Mouse (Mus musculus): ENCODE measurements around the gene BC005537. TPM values are rescaled to one million over a fixed set of nuclear protein-coding genes. Genes with fewer than 3 reads are reported as not detected.

The BC005537 gene
- polyA plus RNA-seq, 1 experiment from 2014 or later = 10.2 TPM

- DNase-seq (ENCODE audit: low spot score) = no peak
- Histone ChIP-seq H3K4me1 (peaks cover 28% of the 10 kb centered on the region), H3K4me3 (no peak overlapping the region), H3K9me3 (no peaks in the 10 kb centered on the region), H3K36me3 (replicated peaks) (peaks cover 65% of the 10 kb centered on the region), H3K27me3 (replicated peaks; ENCODE audit: low read depth, poor library complexity, severe bottlenecking) (no peaks in the 10 kb centered on the region), H3K27ac (replicated peaks) (no peak overlapping the region)
Measured at GRCm38 (mm10) chr13:24806079-24806478, 4.6 kb downstream of the BC005537 start.

DNA sequence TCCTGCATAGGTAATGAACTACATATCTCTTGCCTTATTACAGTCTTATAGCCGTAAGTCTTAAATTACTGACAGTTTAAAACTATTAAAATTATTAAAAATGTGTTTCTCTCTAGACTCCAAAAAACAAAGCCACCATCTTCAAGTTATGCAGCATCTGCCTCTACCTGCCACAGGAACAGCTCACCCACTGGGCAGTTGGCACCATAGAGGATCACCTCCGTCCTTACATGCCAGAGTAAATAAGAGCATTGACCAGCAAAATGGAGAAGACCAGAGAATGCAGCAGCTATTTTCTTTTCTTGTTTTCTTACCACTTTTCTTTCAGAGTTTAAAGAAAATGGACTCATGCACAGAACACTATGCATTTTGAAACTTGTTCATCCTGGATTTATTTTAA is 11.1 kb downstream of the BC005537 start:
- Histone ChIP-seq H3K27ac (replicated peaks) (no peak overlapping the region), H3K4me1 (0 out of 2 replicates have a peak, but pooled peaks cover 5% of the 10 kb centered on the region), H3K9me3 (no peaks in the 10 kb centered on the region), H3K36me3 (replicated peaks) (peaks cover 94% of the 10 kb centered on the region), H3K27me3 (replicated peaks; ENCODE audit: low read depth, poor library complexity, severe bottlenecking) (no peaks in the 10 kb centered on the region), H3K4me3 (no peak overlapping the region)
- WGBS = 98% methylated on average over 2 of the region's 2 CpGs
- DNase-seq (ENCODE audit: low spot score) = no peak

- H3K4me3 ChIP-seq = no peak overlapping the region
- H3K9me3 ChIP-seq = no peaks in the 10 kb centered on the region
- no peak overlapping the region for H3K27ac ChIP-seq (replicated peaks)
- H3K36me3 ChIP-seq (replicated peaks) = peaks cover 77% of the 10 kb centered on the region
- H3K4me1 ChIP-seq = 0 out of 2 replicates have a peak, but pooled peaks cover 5% of the 10 kb centered on the region
- H3K27me3 ChIP-seq (replicated peaks; ENCODE audit: low read depth, poor library complexity, severe bottlenecking) = no peaks in the 10 kb centered on the region
- no peak for DNase-seq (ENCODE audit: low spot score)
- WGBS = 72% methylated on average over 1 of the region's 1 CpGs
Measured at GRCm38 (mm10) chr13:24814616-24815015, 13.2 kb downstream of the BC005537 start.

GRCm38 (mm10) chr13:24816125-24817092 is 15.0 kb downstream of the BC005537 start:
- Histone ChIP-seq H3K27ac (replicated peaks) (no peak overlapping the region), H3K4me1 (0 out of 2 replicates have a peak, but pooled peaks cover 5% of the 10 kb centered on the region), H3K27me3 (replicated peaks; ENCODE audit: low read depth, poor library complexity, severe bottlenecking) (no peaks in the 10 kb centered on the region), H3K36me3 (replicated peaks) (peaks cover 59% of the 10 kb centered on the region), H3K4me3 (no peak overlapping the region), H3K9me3 (no peaks in the 10 kb centered on the region)
- 71% methylated on average over 4 of the region's 4 CpGs for WGBS
- DNase-seq (ENCODE audit: low spot score) = peak; percentile 25

GRCm38 (mm10) chr13:24819931-24820330 is 18.5 kb downstream of the BC005537 start:
- WGBS = 79% methylated on average over 1 of the region's 1 CpGs
- no peak for DNase-seq (ENCODE audit: low spot score)
- Histone ChIP-seq H3K27me3 (replicated peaks; ENCODE audit: low read depth, poor library complexity, severe bottlenecking) (no peaks in the 10 kb centered on the region), H3K9me3 (no peaks in the 10 kb centered on the region), H3K4me3 (no peak overlapping the region), H3K36me3 (replicated peaks) (peaks cover 24% of the 10 kb centered on the region), H3K4me1 (0 out of 2 replicates have a peak, but pooled peaks cover 5% of the 10 kb centered on the region), H3K27ac (replicated peaks) (no peak overlapping the region)

DNA sequence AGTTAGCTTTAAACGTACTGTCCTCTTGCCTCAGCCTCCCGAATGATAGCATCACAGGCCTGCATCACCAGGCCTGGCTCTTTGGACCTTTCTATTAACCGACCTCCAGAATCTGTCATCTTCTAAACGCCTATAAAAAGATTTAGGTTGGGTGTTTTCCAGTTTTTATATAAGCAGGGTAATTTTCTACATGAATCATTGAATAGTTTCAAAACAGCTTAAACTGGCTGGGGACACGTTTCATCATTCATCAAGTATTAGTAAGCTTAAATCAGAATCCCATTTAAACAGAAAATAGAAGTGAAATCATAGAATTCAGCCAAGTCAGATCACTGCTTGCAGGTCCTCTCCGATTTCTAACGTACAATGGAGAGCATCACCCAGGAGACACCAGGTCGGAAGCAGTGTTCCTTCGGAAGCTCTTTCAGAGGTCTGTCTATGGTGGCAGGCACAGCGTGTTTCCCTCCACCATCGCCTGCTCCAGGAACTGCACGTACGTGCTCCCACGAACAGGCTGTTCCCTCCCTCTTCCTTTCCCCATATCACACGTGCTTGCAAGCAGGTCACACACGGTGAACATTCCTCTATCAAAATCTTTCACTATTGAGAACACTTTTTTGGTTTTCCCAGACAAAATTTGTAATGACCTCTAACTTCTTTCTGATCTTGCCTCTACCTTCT is 21.3 kb downstream of the BC005537 start:
- Histone ChIP-seq H3K27me3 (replicated peaks; ENCODE audit: low read depth, poor library complexity, severe bottlenecking) (no peaks in the 10 kb centered on the region), H3K27ac (replicated peaks) (no peak overlapping the region), H3K9me3 (no peaks in the 10 kb centered on the region), H3K36me3 (replicated peaks) (peaks cover 4% of the 10 kb centered on the region; the same call in 1 of the 2 replicates), H3K4me3 (no peak overlapping the region), H3K4me1 (no peaks in the 10 kb centered on the region)
- DNase-seq (ENCODE audit: low spot score) = no peak
- 88% methylated on average over 16 of the region's 16 CpGs for WGBS

- no peak overlapping the region for H3K4me3 ChIP-seq
- no peaks in the 10 kb centered on the region for H3K4me1 ChIP-seq
- 89% methylated on average over 4 of the region's 4 CpGs for WGBS
- DNase-seq (ENCODE audit: low spot score) = no peak
- H3K9me3 ChIP-seq = no peaks in the 10 kb centered on the region
- no peaks in the 10 kb centered on the region for H3K36me3 ChIP-seq (replicated peaks)
- H3K27me3 ChIP-seq (replicated peaks; ENCODE audit: low read depth, poor library complexity, severe bottlenecking) = no peaks in the 10 kb centered on the region
- H3K27ac ChIP-seq (replicated peaks) = no peak overlapping the region
Measured at GRCm38 (mm10) chr13:24824647-24825046, 23.2 kb downstream of the BC005537 start.

DNA sequence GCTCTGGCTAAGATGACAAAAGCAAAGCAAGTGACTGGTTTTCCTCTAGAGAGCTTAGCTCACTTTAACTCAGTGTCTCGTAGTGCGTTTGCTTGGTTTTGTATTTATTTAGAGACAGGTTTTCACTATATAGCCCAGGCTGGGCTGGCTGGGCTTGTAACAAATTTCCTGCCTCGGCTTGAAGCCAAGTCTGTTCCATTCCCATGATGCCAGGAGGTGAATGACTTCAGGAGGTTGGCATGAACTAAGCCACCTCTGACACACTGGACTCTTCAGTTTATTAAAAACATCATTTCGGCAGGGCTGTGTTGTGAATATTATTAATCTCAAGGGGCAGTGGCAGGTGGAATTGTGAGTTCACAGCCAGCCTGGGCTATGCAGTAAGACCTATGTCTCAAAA is 24.1 kb downstream of the BC005537 start:
- Histone ChIP-seq H3K27me3 (replicated peaks; ENCODE audit: low read depth, poor library complexity, severe bottlenecking) (no peaks in the 10 kb centered on the region), H3K36me3 (replicated peaks) (no peaks in the 10 kb centered on the region), H3K27ac (replicated peaks) (no peak overlapping the region), H3K9me3 (no peaks in the 10 kb centered on the region), H3K4me1 (peaks cover 2% of the 10 kb centered on the region; the same call in 1 of the 2 replicates), H3K4me3 (no peak overlapping the region)
- no peak for DNase-seq (ENCODE audit: low spot score)
- WGBS = 90% methylated on average over 4 of the region's 4 CpGs

DNA sequence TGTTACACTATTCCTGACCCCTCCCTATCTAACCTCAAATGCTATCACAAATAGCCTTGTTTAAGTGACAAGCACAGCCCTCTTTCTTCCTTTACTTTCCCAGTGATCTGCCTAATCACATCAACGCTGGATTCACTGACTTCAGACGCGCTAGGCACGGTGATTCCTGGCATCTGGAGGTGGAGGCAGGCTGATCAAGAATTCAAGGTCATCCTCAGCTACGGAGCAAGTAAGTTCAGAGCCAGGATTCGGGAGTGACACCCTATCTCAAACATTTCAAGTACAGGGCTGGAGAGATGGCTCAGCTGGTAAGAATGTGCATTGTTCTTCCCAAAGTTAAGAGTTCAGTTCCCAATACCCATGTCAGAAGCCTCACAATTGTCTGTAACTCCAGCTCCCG is 24.7 kb downstream of the BC005537 start:
- H3K27ac ChIP-seq (replicated peaks) = no peak overlapping the region
- DNase-seq (ENCODE audit: low spot score) = no peak
- no peak overlapping the region for H3K4me3 ChIP-seq
- no peaks in the 10 kb centered on the region for H3K36me3 ChIP-seq (replicated peaks)
- no peaks in the 10 kb centered on the region for H3K27me3 ChIP-seq (replicated peaks; ENCODE audit: low read depth, poor library complexity, severe bottlenecking)
- H3K4me1 ChIP-seq = peaks cover 4% of the 10 kb centered on the region; the same call in 1 of the 2 replicates
- no peaks in the 10 kb centered on the region for H3K9me3 ChIP-seq
- 87% methylated on average over 7 of the region's 7 CpGs for WGBS

DNA sequence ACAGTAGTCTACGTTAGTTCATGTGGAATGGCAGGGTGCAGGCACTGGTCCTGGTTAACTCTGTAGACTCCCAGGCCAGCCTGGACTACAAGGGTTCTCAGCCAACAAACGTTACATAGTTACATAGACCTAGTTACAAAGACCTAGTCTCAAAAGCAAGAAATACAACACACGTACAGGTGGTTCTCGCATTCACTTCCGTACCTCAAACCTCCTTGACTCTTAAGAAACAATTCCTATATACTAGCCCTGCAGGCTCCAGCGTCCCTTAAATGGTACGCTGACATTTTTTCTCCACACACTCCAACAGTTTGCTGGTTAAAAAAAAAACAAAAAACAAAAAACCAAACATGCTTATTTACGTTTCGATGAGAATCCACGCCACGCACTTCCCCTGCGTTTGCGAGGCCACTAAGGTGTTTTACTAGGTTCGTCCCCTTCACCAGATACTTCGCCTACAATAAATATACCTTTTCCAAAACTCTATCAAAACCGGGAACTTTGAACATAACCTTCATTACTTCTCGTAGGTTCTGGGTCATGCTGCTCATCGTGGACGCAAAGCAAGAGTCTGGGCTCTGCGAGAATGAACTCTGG is 29.4 kb downstream of the BC005537 start:
- Histone ChIP-seq H3K4me3 (peak overlapping the region; percentile 97), H3K27me3 (replicated peaks; ENCODE audit: low read depth, poor library complexity, severe bottlenecking) (no peaks in the 10 kb centered on the region), H3K9me3 (no peaks in the 10 kb centered on the region), H3K36me3 (replicated peaks) (peaks cover 19% of the 10 kb centered on the region), H3K4me1 (peaks cover 22% of the 10 kb centered on the region), H3K27ac (replicated peaks) (peak overlapping the region; percentile 96)
- WGBS = 5% methylated on average over 20 of the region's 20 CpGs
- DNase-seq (ENCODE audit: low spot score) = peak; percentile 19

DNA sequence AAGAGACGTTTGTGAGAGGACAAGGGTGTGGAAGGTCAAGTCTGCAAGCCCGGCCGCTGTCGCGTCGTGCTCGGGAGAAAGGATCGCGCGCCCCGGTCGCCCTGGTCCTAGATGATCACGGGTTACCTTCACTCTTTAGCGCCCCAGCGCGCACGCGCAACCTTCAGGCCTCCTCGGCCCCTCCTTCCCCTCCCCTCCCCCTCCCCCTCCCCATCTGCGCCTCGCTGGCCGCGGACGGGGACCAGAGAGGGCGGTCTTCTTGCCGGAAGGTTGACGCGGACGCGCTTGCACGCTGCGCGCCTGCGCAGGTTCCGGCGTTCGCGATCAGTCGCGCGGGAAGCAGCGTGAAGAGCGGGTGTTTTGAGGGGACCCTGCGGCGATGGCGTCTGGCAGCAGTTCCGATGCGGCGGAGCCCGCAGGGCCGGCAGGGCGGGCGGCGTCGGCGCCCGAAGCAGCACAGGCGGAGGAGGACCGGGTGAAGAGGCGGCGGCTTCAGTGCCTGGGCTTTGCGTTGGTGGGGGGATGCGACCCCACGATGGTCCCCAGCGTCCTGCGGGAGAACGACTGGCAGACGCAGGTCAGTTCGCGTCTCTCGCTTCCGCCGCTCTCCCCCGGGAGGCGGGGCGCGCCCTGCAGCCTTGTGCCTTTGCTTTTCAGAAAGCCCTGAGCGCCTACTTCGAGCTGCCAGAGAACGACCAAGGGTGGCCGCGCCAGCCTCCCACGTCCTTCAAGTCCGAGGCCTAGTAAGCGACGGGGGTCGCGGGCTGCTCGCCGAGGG is 30.1 kb downstream of the BC005537 start, which contains the start of the genes Acot13 and Tdp2:
Gene Acot13, minus strand, starts transcription at position 188 of the 778 bp plus-strand sequence.
Gene Tdp2, plus strand, starts transcription at position 327 of the 778 bp plus-strand sequence.
- peak; percentile 100 for DNase-seq (ENCODE audit: low spot score)
- under 1% methylated on average over 90 of the region's 90 CpGs for WGBS
- H3K27ac ChIP-seq (replicated peaks) = peak within 1 kb of the TSS; percentile 96

More for the DNA sequence above, 30.1 kb downstream of the BC005537 start, which contains the start of the genes Acot13 and Tdp2:
- Histone ChIP-seq H3K9me3 (no peaks in the 10 kb centered on the region), H3K27me3 (replicated peaks; ENCODE audit: low read depth, poor library complexity, severe bottlenecking) (no peaks in the 10 kb centered on the region), H3K4me1 (peaks cover 22% of the 10 kb centered on the region), H3K4me3 (peak within 1 kb of the TSS; percentile 97), H3K36me3 (replicated peaks) (peaks cover 26% of the 10 kb centered on the region)
